ENCODE assay signal across 25 mouse cellular contexts in genomic region chr11:36059325-36059843, GRCm38 (mm10).
"Had no signal": no experiment of that assay in that cellular context is flagged by ENCODE, and none has a peak within 500 bp of the region (broad histone marks: within the 10 kb centered on the region; RNA-seq: fewer than 3 reads in every experiment).

No protein-coding gene starts in this region.

- H3K4me2 ChIP-seq: heart, embryonic 11.5 days; heart, embryonic 13.5 days; heart, embryonic 15.5 days; hindbrain, embryonic 13.5 days; hindbrain, embryonic 15.5 days; kidney, embryonic 15.5 days; limb, embryonic 13.5 days; limb, embryonic 15.5 days had no signal

- H3K4me1 ChIP-seq: kidney, embryonic 15.5 days; limb, embryonic 13.5 days; limb, embryonic 15.5 days had no signal

- H3K4me3 ChIP-seq: heart, adult 2 months; heart, embryonic 13.5 days; heart, embryonic 15.5 days; hindbrain, embryonic 13.5 days; hindbrain, embryonic 15.5 days; kidney, embryonic 15.5 days; limb, embryonic 13.5 days; limb, embryonic 15.5 days had no signal

- H3K27ac ChIP-seq: heart, adult 2 months; heart, embryonic 13.5 days; heart, embryonic 15.5 days; hindbrain, embryonic 13.5 days; hindbrain, embryonic 15.5 days; hindbrain, postnatal 0 days; kidney, embryonic 15.5 days; kidney, postnatal 0 days; limb, embryonic 13.5 days; limb, embryonic 15.5 days had no signal

- H3K9ac ChIP-seq: heart, embryonic 13.5 days; heart, embryonic 15.5 days; hindbrain, embryonic 13.5 days; hindbrain, embryonic 15.5 days; kidney, embryonic 15.5 days; limb, embryonic 13.5 days; limb, embryonic 15.5 days had no signal

- H3K27me3 ChIP-seq: hindbrain, embryonic 13.5 days; hindbrain, embryonic 15.5 days; kidney, embryonic 15.5 days; limb, embryonic 13.5 days; limb, embryonic 15.5 days had no signal

- H3K9me3 ChIP-seq: heart, embryonic 13.5 days; heart, embryonic 15.5 days; hindbrain, embryonic 13.5 days; hindbrain, embryonic 15.5 days; kidney, embryonic 15.5 days; limb, embryonic 13.5 days; limb, embryonic 15.5 days had no signal

- H3K36me3 ChIP-seq: heart, embryonic 13.5 days; heart, embryonic 15.5 days; hindbrain, embryonic 15.5 days; kidney, embryonic 15.5 days; limb, embryonic 13.5 days; limb, embryonic 15.5 days had no signal

- DNase-seq: gastrocnemius, postnatal 14 days; gastrocnemius, postnatal 36 days; heart, adult 11 months; heart, adult 2 months; heart, postnatal 14 days; heart, postnatal 36 days; kidney, adult 11 months; kidney, adult 2 months; kidney, adult 9 months; kidney, postnatal 14 days; kidney, postnatal 36 days; layer of hippocampus, adult 9-11 months; layer of hippocampus, postnatal 36 days; left cerebral cortex, postnatal 4 days had no signal

- ATAC-seq: hindbrain, postnatal 0 days; intestine, embryonic 16.5 days had no signal
